Mouse (Mus musculus) midbrain, embryonic 16.5 days (tissue): Measurements from ENCODE around the gene Iqub. TPM values are rescaled to one million over a fixed set of nuclear protein-coding genes. Genes with fewer than 3 reads are reported as not detected.

Experiments
- ATAC-seq: fragments of 200-750 bp; cut with Nextera tagmentation; 2 replicates; pipeline ENCODE4 v1.8.0; 2017; ENCODE audit warnings: moderate TSS enrichment
- H3K27ac ChIP-seq: fragments of 300-500 bp; sonication (generic); 2 replicates; pipeline ENCODE4 v1.5.1; 2014; ENCODE audit warnings: mild to moderate bottlenecking, low read length, mixed read lengths
- H3K27me3 ChIP-seq: fragments of 300-500 bp; sonication (generic); 2 replicates; pipeline ENCODE4 v1.6.1; 2014; ENCODE audit warnings: low read depth, low read length, mixed read lengths; ENCODE audit not compliant: control insufficient read depth, insufficient read depth
- H3K36me3 ChIP-seq: fragments of 300-500 bp; sonication (generic); 2 replicates; pipeline ENCODE4 v1.6.1; 2014; ENCODE audit warnings: mild to moderate bottlenecking, low read length, moderate library complexity, mixed read lengths; ENCODE audit not compliant: control insufficient read depth, insufficient read depth
- H3K4me1 ChIP-seq: fragments of 300-500 bp; sonication (generic); 2 replicates; pipeline ENCODE4 v1.6.1; 2014; ENCODE audit warnings: mild to moderate bottlenecking, low read length, mixed read lengths; ENCODE audit not compliant: control insufficient read depth, insufficient read depth
- H3K4me2 ChIP-seq: fragments of 300-500 bp; sonication (generic); 2 replicates; pipeline ENCODE4 v1.6.1; 2014; ENCODE audit warnings: mild to moderate bottlenecking, low read length, mixed read lengths
- H3K4me3 ChIP-seq: fragments of 300-500 bp; sonication (generic); 2 replicates; pipeline ENCODE4 v1.5.1; 2014; ENCODE audit warnings: low read depth, mild to moderate bottlenecking, low read length, moderate library complexity, mixed read lengths
- H3K9ac ChIP-seq: fragments of 300-500 bp; sonication (generic); 2 replicates; pipeline ENCODE4 v1.6.1; 2014; ENCODE audit warnings: low read depth, low read length, mixed read lengths
- H3K9me3 ChIP-seq: fragments of 300-500 bp; sonication (generic); replicated peaks from 2 replicates; pipeline ENCODE4 v1.6.1; 2014; ENCODE audit warnings: mild to moderate bottlenecking, low read length, mixed read lengths; ENCODE audit not compliant: control insufficient read depth, poor library complexity, severe bottlenecking
- WGBS: fragments of 180-500 bp; shearing (Covaris S2); extraction: QIAGEN DNeasy Blood & Tissue Kit; methylation state at CpG from one replicate; pipeline ENCODE4 v1.1.7; 2014; 5-methylcytosine and 5-hydroxymethylcytosine counted together
- polyA plus RNA-seq: library from polyadenylated mRNA; unstranded; fragments of >200 nt; fragmentation: Nextera tagmentation; extraction: Ambion mirVana; gene quantifications from 2 replicates; pipeline ENCODE4 v1.2.1, GENCODE M21; 2015

Gene Iqub
- polyA plus RNA-seq, 1 experiment from 2014 or later, result 1.9 TPM

DNA sequence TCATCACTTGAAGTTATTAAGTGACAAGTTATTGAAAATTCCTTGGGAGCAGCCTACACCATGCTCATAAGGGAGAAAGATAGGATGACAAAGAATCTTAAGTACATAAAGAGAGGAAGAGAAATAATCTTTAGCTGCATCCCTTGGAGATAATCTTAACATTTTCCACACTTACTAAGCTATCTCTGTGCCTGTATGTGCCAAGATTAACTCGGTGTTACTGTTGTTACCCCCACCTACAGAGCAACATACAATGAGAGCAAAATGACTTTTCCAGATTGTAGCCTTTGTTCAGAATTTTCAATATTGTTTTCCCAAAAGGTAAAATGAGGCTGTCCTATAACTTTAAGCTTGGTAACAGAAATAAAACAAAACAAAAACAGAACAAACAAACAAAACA is 99.4 kb downstream of the Iqub start:
- Histone ChIP-seq H3K27me3 (no peaks in the 10 kb centered on the region), H3K9ac (no peak overlapping the region), H3K4me1 (no peaks in the 10 kb centered on the region), H3K27ac (no peak overlapping the region), H3K36me3 (no peaks in the 10 kb centered on the region), H3K4me2 (no peak overlapping the region), H3K4me3 (no peak overlapping the region), H3K9me3 (no peaks in the 10 kb centered on the region)
- ATAC-seq, result no peak
- 71% methylated on average over 1 of the region's 1 CpGs for WGBS

DNA sequence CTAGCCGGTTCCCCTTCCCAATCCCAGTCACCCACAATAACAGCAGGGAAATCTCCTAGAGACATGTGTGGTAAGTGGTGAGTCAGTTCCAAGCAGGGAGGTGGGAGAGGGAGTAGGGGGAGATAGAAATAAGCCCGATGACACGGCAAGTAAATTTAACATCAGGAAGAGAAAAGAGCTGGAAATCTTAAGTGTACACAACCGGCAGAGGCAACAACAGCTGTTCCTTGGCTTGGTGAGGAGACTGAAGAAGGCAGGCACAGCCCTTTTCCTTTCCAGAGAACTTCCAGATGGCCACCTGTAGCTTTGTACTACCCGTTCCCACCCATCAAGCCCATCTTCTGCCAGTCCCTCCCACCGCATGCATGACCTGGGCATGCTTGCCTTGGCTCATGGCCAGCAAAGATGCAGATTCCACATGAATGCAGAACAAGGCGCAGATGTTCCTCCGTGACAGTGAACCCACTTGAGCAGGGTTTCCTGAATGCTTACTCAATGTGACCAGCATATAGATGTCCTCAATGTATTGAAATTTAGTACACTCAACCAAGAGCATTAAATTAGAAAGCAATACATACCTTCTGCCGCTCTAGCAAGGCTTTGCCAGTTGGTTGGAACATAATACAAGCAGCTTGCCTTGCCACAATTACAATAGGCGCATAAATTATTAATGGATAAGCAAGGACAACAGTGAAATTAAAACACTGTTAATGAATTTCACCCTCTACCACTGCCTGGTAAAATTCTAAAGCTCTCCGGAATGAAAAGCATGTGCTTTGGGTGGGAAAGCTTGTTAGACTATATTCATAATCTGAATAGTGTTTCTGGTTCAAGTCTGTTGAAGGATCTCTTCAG is 106.1 kb downstream of the Iqub start:
- Histone ChIP-seq H3K27me3 (no peaks in the 10 kb centered on the region), H3K9ac (no peak overlapping the region), H3K4me2 (no peak overlapping the region), H3K36me3 (no peaks in the 10 kb centered on the region), H3K27ac (no peak overlapping the region), H3K9me3 (no peaks in the 10 kb centered on the region), H3K4me1 (no peaks in the 10 kb centered on the region), H3K4me3 (no peak overlapping the region)
- 68% methylated on average over 11 of the region's 11 CpGs for WGBS
- no peak for ATAC-seq

DNA sequence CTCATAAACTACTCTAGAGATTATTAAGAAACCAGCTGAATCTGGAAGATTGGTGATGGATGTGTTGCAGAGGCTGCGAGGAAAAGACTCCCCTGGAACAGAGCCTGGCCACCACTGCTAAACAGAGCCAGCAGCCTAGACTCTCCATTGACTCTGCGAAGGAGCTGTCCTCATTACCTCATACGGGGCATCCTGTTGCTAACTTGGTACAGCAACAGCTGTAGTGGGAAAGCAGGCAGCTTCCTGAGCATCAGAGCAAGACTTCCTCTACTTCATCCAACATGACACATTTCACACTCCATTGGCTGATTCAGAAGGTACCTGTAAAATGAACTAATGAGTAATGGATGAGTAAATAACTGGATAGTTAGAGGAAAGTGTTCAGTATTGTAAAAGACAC is 107.1 kb downstream of the Iqub start:
- Histone ChIP-seq H3K27me3 (no peaks in the 10 kb centered on the region), H3K27ac (no peak overlapping the region), H3K36me3 (no peaks in the 10 kb centered on the region), H3K4me3 (no peak overlapping the region), H3K9ac (no peak overlapping the region), H3K4me1 (no peaks in the 10 kb centered on the region), H3K9me3 (no peaks in the 10 kb centered on the region), H3K4me2 (no peak overlapping the region)
- ATAC-seq, result no peak
- WGBS, result 72% methylated on average over 3 of the region's 3 CpGs

DNA sequence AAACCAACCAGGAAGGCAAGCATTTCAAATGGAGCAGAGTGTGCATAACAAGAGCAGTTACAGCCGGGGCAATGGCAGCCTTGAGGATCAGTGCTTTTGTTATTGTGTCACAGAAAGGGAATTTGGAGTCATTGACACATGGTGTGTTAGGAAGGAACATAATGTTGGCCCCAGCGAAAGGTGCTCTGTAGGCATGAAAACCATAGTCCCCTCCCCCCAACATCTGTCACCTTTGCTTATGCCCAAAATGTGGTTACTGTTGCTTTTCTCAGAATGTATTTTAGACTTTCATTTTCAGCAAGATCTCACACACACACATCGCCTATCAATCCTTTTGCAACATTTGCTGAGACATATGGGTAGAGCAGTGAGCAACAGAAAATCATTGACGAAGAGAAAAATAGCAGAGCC is 117.6 kb downstream of the Iqub start:
- Histone ChIP-seq H3K4me1 (no peaks in the 10 kb centered on the region), H3K27me3 (no peaks in the 10 kb centered on the region), H3K4me3 (no peak overlapping the region), H3K36me3 (no peaks in the 10 kb centered on the region), H3K9ac (no peak overlapping the region), H3K4me2 (no peak overlapping the region), H3K27ac (no peak overlapping the region), H3K9me3 (no peaks in the 10 kb centered on the region)
- 86% methylated on average over 4 of the region's 4 CpGs for WGBS
- no peak for ATAC-seq

Other genes starting within 250 kb of the Iqub start
- gene Ndufa5, start 12.9 kb upstream of the Iqub start, polyA plus RNA-seq, result 410 and 412 TPM in 2 replicates
- not detected in 2 replicates for gene Asb15, start 13.1 kb upstream of the Iqub start, polyA plus RNA-seq
- not detected in 2 replicates for gene Lmod2, start 82.7 kb upstream of the Iqub start, polyA plus RNA-seq
- 61.3 and 63.2 TPM in 2 replicates for gene Wasl, start 149.9 kb upstream of the Iqub start, polyA plus RNA-seq
- gene Hyal6, start 218.2 kb upstream of the Iqub start, polyA plus RNA-seq, result not detected in 2 replicates
- not detected in 2 replicates for gene Hyal4, start 233.3 kb upstream of the Iqub start, polyA plus RNA-seq